Mouse (Mus musculus) lung, adult 18-20 months (tissue): ENCODE results near the gene Pald1.
A peak's percentile ranks its signal among the peaks of the same experiment; 100 is the strongest.

Source experiments
- DNase-seq, 2 experiments: peaks; one replicate each; pipeline ENCODE4 v3.0.0; 2022; ENCODE audit warnings: mixed read lengths in 2 of 2

Pald1 gene

DNA sequence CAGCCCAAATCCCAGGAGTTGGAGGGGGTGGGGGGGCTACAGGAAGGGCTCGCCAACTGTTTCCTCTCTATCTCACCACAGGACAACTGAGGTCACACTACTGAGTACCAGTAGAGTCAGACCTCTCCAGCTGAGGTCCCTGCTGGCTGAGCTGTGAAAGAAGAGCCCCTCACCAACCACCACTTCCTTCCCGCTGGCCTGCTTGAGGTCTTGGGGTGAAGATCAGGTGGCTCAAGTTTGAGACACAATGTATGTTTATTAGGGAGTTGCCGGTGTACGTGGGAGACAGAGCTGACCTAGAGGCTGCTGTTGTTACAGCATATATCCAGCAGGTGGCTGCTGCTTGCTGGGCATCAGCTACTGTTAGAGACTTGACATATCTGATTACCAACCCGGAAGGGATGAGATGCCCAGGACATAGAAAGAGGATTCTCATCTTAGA, 107.6 kb downstream of the Pald1 start:
- peak in 1 of 2 experiments; percentile 24 for DNase-seq

DNA sequence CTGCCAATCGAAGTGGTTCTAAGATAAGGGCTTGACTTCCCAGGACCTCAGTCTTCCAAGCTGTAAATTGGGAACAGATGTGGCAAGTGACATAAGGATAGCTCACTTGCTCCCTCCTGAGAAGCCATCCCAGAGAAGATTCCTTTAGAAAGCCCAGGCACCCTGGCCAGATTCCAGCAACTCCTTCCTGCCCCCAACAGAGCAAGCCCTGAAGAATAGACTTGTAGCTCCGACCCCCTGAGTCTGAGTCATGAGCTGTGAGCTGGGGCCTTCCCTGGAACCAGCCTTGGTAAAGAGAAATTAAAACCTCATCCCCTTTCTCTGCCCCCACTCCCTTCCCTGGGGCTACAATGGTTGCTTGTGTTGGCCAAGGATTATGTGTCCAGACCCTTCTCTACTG, 108.8 kb downstream of the Pald1 start:
- DNase-seq, result no peak

- DNase-seq, result peak in 1 of 2 experiments; percentile 38
Observed at GRCm38 (mm10) chr10:61273844-61274215, 109.5 kb downstream of the Pald1 start.

DNA sequence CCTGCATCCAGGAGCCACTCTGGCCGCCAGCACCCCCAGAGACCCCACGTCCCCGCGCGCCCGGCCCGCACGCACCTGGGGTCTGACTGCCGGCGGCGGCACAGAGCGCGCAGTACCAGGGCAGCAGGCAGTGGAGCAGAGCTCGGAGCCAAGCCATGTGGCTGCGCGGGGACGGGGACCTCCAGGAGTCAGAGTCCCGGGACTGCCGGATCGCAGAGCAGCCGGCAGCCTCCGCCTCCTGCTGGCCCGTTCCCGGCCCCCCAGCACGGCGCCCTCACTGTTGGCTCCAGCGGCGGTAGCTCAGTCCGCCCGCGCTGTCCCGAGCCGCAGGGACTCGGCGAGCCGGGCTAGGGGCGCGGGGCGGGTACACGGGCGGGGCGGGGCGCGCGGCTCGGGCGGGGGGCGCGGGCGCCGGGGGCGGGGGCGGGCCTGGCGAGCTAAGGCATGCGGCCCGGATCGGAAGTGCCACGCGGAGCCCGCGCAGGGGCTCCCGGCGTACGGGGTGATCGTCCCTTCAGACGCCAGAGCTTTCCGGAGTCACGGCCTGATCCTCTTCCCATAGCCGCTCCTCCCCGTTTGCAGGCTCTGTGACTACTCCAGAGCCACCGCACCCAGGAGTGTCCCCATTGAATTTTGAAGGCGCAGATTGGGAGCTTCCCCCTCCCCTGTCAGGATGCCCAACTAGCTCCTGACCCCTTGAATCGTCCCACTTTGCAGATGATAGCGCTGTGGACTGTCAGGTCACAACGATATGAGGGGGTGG, 110.1 kb downstream of the Pald1 start, which contains the start of gene Adamts14:
Gene Adamts14, minus strand, starts transcription at position 358 of the 763 bp plus-strand sequence.
- DNase-seq, result no peak

GRCm38 (mm10) chr10:61272631-61273030, 110.7 kb downstream of the Pald1 start:
- DNase-seq, result no peak

GRCm38 (mm10) chr10:61272089-61272626, 111.2 kb downstream of the Pald1 start:
- no peak for DNase-seq
